Mouse (Mus musculus) embryonic facial prominence, embryonic 10.5 days (tissue): ENCODE measurements around the gene Rnd2. TPM values are rescaled to one million over a fixed set of nuclear protein-coding genes. Genes with fewer than 3 reads are reported as not detected.

Experiments
- DNase-seq: peaks from one replicate; pipeline ENCODE4 v3.0.0-alpha.2; 2017; ENCODE audit warnings: low spot score
- H3K27ac ChIP-seq: fragments of 300-500 bp; sonication (generic); replicated peaks from 2 replicates; pipeline ENCODE4 v1.5.1; 2016; ENCODE audit warnings: mild to moderate bottlenecking
- H3K27me3 ChIP-seq: fragments of 300-500 bp; sonication (generic); replicated peaks from 2 replicates; pipeline ENCODE4 v1.6.1; 2016; ENCODE audit warnings: low read depth, mild to moderate bottlenecking; ENCODE audit not compliant: poor library complexity, severe bottlenecking
- H3K36me3 ChIP-seq: fragments of 300-500 bp; sonication (generic); replicated peaks from 2 replicates; pipeline ENCODE4 v1.6.1; 2016; ENCODE audit warnings: mild to moderate bottlenecking, moderate library complexity
- H3K4me1 ChIP-seq: fragments of 300-500 bp; sonication (generic); 2 replicates; pipeline ENCODE4 v1.6.1; 2016
- H3K4me3 ChIP-seq: fragments of 300-500 bp; sonication (generic); 2 replicates; pipeline ENCODE4 v1.5.1; 2016; ENCODE audit warnings: mild to moderate bottlenecking, moderate library complexity
- H3K9me3 ChIP-seq: fragments of 300-500 bp; sonication (generic); 2 replicates; pipeline ENCODE4 v1.6.1; 2016; ENCODE audit warnings: mild to moderate bottlenecking
- WGBS: fragments of 180-500 bp; shearing (Covaris S2); methylation state at CpG from one replicate; pipeline ENCODE4 v1.1.7; 2016; 5-methylcytosine and 5-hydroxymethylcytosine counted together
- polyA plus RNA-seq: library from polyadenylated mRNA; unstranded; fragments of >200 nt; fragmentation: Nextera tagmentation; extraction: Ambion mirVana; gene quantifications from 2 replicates; pipeline ENCODE4 v1.2.1, GENCODE M21; 2016

Rnd2 gene
- polyA plus RNA-seq, result 16.5 and 31.6 TPM in 2 replicates

DNA sequence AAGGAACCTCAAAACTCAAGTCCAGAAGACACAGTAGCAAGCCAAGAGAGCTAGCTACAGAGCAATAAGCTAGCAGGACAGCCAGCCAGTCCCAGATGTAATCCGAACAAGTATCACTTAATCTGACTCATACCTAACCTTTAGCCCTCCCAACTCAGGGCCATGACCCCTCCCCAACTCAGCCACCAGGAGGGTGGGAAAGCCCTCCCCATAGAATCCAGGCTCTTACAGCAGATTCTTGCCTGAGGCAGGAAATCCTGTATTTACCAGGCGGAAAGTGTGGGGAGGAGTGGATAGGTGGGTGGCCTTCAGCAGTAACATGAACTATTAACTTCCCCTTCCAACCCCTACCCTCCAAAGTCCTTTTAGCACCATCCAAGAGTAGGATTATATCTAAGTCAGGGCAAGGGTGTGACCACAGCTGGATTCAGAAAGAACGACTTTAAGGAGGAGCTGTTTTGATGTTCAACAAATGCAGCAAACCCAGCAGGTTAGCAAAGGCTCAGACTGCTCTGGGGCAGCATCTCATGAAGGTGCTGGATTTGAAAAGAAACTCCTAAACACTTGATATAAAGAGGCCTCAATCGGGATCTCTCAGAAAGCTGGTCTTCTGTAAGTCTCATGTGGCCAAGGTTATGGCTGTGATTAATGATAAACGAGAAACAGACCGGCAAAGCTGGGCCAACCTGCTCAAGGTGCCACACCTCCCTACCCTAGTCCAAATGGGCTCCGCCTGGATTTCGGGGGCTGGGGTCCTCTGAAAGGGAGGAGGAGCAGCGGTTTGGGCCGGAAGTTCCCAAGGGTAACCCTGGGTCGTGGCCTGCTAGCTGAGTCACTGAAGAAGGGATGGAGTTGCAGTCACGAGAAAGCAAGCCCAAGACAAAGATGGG is at the start of gene Rnd2:
TSS of gene Rnd2 (plus strand) at position 789 of the 890 bp plus-strand sequence.
- Histone ChIP-seq H3K4me3 (peak within 1 kb of the TSS; percentile 83), H3K36me3 (peaks cover 25% of the 10 kb centered on the region), H3K9me3 (no peaks in the 10 kb centered on the region), H3K4me1 (peaks cover 82% of the 10 kb centered on the region), H3K27me3 (peaks cover 22% of the 10 kb centered on the region), H3K27ac (peak within 1 kb of the TSS; percentile 78)
- 6% methylated on average over 12 of the region's 12 CpGs for WGBS
- peak; percentile 45 for DNase-seq

DNA sequence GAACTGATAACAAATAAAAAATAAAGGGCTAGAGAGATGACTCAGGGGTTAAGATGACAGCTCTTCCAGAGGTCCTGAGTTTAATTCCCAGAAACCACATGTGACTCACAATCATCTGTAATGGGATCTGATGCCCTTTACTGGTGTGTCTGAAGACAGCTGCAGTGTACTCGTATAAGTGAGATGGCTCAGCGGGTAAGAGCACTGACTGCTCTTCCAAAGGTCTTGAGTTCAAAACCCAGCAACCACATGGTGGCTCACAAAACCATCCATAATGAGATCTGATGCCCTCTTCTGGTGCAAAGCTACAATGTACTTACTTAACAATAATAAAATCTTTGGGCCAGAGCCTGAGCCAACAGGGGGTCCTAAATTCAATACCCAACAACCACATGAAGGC is 49.5 kb upstream of the Rnd2 start:
- WGBS, result 89% methylated on average over 2 of the region's 2 CpGs
- Histone ChIP-seq H3K4me1 (peaks cover 11% of the 10 kb centered on the region), H3K9me3 (no peaks in the 10 kb centered on the region), H3K27me3 (no peaks in the 10 kb centered on the region), H3K4me3 (no peak overlapping the region), H3K27ac (no peak overlapping the region), H3K36me3 (peaks cover 42% of the 10 kb centered on the region)
- DNase-seq, result no peak

DNA sequence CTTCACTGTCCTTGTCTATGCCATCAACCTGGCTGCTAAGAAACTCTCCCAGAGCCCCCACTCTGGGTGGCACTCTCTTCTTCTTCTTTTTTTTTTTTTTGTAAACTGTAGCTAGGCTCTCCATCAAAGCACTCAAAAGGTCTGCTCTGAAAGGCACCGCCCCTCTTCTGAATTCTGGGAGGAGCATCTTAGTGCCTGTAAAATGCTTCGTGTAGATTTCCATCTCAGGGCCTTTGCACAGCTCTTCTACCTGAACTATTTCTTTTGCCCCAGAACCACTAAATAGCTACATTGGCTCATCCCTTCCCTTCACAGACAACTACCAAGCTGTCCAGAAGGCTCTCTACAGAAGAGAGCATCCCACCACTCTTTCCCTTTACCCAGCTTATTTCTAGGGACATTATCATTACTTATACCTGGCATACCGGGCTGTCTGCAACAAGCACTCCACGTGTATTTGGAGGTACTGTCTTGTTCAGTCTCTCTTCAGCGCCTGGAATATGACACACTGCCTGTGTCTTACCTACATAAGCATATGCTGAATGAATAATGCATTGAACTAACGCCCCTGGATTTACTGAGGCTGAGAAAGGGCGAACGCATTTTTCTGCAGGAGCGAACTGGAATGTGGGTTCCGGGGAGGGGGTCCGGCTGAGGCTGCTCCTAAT is 48.2 kb upstream of the Rnd2 start:
- Histone ChIP-seq H3K4me3 (peak overlapping the region; percentile 76), H3K9me3 (no peaks in the 10 kb centered on the region), H3K27me3 (no peaks in the 10 kb centered on the region), H3K36me3 (peaks cover 30% of the 10 kb centered on the region), H3K4me1 (peaks cover 11% of the 10 kb centered on the region), H3K27ac (peak overlapping the region; percentile 95)
- WGBS, result 2% methylated on average over 11 of the region's 11 CpGs
- DNase-seq, result no peak

DNA sequence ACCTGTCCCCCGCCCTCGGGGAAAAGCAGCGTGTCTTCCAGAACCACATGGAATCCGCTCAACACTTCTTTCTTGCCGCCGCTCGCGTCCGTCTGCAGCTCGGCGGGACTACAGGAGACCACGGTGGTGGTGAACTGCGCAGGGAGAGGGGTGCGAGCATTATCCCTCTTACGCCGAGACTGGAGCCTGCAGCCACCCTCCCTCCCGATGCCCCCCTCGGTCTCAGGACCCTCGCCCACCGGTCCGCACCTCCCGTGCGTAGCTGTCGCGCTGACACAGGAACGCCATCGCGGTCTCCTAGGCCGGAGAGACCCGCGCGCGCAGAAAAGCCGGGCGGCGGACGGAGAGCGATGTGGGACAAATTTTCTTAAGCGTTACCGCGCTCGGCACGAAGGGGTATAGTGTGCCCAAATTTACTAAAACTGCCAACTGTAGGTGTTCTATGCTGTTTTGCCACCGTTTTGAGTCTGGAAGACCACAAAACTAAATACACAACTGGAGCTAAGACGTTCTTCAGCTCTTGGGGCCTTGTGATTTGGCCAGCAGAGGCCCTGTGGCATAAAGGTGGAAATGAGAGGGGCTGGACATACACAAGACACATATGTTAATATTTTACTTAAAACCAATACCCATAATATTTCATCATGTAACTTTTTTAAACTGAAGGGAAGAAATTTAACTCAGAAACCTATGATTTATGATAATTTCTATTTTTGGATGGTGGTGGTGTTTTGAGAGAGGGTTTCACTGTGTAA is 47.5 kb upstream of the Rnd2 start, which contains the start of gene Aarsd1:
TSS of gene Aarsd1 (minus strand) at position 515 of the 755 bp plus-strand sequence.
- H3K27me3 ChIP-seq, result no peaks in the 10 kb centered on the region
- peak; percentile 91 for DNase-seq
- peaks cover 11% of the 10 kb centered on the region for H3K4me1 ChIP-seq
- no peaks in the 10 kb centered on the region for H3K9me3 ChIP-seq
- H3K27ac ChIP-seq, result peak within 1 kb of the TSS; percentile 95
- H3K36me3 ChIP-seq, result peaks cover 23% of the 10 kb centered on the region
- WGBS, result under 1% methylated on average over 45 of the region's 45 CpGs
- peak within 1 kb of the TSS; percentile 76 for H3K4me3 ChIP-seq

DNA sequence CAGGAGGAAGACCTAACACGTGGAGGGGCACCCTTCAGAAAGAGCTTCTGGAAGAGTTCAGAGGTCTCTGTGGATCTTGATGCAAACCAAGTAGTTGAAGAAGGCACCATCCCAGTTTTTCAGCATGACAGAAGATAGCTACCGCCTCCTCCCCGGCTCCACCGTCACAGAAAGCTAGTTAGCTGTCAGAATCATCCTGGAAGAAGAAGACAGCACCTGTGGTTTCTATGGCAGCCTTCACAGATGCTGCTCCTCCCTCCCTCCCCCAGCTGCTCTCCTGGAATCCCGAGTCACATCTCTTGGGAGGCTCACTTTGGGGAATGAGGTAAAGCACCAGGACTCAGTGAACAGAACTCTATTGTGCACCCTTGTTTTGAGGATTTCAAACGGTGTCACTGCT is 45.8 kb upstream of the Rnd2 start:
- peaks cover 16% of the 10 kb centered on the region for H3K4me1 ChIP-seq
- no peaks in the 10 kb centered on the region for H3K9me3 ChIP-seq
- DNase-seq, result no peak
- H3K27ac ChIP-seq, result no peak overlapping the region
- H3K36me3 ChIP-seq, result peaks cover 6% of the 10 kb centered on the region
- H3K4me3 ChIP-seq, result no peak overlapping the region
- no peaks in the 10 kb centered on the region for H3K27me3 ChIP-seq
- 56% methylated on average over 6 of the region's 6 CpGs for WGBS

DNA sequence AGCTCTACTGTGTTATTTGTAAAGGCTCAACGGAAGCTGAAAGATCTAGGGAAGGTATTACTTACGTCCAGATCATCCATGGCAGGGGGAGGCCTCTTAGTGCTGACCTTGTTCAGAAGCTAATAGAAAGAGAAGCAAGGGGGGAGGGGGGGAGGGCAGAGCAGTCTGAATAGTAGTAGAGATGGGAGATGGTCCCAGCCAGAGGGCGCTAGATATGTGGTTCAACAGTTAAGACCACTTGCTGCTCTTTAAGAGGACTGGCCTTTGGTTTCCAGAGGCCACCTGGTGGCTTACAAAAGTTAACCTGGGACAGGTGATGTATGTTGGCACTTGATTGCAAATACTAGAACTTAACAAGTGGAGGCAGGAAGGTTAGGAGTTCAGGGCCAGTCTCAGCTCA is 45.2 kb upstream of the Rnd2 start:
- Histone ChIP-seq H3K4me1 (peaks cover 21% of the 10 kb centered on the region), H3K27me3 (no peaks in the 10 kb centered on the region), H3K9me3 (no peaks in the 10 kb centered on the region), H3K27ac (no peak overlapping the region), H3K36me3 (peaks cover 3% of the 10 kb centered on the region; the same call in 1 of the 2 replicates), H3K4me3 (no peak overlapping the region)
- WGBS, result 26% methylated on average over 3 of the region's 3 CpGs
- no peak for DNase-seq

DNA sequence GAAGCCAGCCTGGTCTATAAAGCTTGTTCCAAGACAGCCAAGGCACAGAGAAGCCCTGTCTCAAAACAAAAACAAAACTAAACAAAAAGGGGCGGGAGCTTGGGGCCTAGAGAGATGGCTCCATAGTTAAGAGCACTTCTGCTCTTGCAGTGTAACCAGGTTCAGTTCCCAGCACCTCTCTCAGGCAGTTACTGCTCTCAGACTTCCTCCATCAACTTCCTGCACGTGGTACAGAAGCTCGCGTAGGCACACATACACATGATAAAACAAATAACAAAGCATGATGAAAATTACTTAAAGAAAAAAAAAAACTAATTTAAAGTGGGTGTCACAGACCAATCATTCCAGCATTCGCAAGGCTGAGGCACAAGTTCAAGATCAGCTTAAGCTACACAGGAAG is 44.7 kb upstream of the Rnd2 start:
- no peak for DNase-seq
- H3K27ac ChIP-seq, result no peak overlapping the region
- H3K9me3 ChIP-seq, result no peaks in the 10 kb centered on the region
- 88% methylated on average over 5 of the region's 5 CpGs for WGBS
- no peaks in the 10 kb centered on the region for H3K27me3 ChIP-seq
- H3K36me3 ChIP-seq, result no peaks in the 10 kb centered on the region
- no peak overlapping the region for H3K4me3 ChIP-seq
- peaks cover 22% of the 10 kb centered on the region for H3K4me1 ChIP-seq

DNA sequence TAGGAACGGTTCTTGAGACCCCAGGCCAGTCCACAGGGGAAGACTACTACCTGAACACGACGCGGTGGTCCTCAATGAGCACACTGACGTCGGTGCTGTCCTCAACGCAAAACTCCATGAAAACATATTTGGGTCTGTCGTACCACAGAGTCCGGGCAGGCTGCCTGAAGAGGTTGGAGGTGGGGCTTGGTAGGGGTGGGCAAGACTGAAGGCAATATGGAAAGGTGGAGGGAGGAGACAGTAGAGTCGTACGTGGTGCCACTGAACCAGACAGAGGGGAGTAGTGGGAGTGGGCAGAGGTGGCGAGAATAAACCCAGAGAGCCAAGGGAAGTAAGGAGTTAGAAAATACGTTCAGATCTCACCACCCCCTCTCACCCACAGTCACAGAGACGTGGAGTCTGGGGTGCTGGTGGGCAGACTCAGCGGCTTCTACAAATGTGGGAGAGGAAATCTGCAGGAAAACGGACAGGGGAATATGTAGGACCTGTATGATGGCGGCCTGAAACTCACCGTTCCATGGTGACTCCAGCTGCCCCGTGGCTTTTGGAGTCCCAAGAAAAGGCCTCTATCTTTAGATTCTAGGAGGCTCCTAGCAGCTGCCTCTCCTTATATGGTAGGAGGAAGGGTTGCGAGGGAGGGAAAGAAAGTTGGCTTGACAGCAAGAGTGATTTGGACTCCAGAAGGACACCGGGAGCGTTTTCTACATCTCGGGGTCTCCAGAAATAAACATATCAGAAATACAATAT is 40.5 kb upstream of the Rnd2 start, which contains the start of gene Gm27029:
TSS of gene Gm27029 (minus strand) at position 692 of the 747 bp plus-strand sequence.
- Histone ChIP-seq H3K4me1 (peaks cover 31% of the 10 kb centered on the region), H3K4me3 (peak within 1 kb of the TSS; percentile 100), H3K27ac (peak within 1 kb of the TSS; percentile 84), H3K27me3 (no peaks in the 10 kb centered on the region), H3K9me3 (no peaks in the 10 kb centered on the region), H3K36me3 (peaks cover 3% of the 10 kb centered on the region)
- no peak for DNase-seq
- WGBS, result 5% methylated on average over 23 of the region's 23 CpGs

DNA sequence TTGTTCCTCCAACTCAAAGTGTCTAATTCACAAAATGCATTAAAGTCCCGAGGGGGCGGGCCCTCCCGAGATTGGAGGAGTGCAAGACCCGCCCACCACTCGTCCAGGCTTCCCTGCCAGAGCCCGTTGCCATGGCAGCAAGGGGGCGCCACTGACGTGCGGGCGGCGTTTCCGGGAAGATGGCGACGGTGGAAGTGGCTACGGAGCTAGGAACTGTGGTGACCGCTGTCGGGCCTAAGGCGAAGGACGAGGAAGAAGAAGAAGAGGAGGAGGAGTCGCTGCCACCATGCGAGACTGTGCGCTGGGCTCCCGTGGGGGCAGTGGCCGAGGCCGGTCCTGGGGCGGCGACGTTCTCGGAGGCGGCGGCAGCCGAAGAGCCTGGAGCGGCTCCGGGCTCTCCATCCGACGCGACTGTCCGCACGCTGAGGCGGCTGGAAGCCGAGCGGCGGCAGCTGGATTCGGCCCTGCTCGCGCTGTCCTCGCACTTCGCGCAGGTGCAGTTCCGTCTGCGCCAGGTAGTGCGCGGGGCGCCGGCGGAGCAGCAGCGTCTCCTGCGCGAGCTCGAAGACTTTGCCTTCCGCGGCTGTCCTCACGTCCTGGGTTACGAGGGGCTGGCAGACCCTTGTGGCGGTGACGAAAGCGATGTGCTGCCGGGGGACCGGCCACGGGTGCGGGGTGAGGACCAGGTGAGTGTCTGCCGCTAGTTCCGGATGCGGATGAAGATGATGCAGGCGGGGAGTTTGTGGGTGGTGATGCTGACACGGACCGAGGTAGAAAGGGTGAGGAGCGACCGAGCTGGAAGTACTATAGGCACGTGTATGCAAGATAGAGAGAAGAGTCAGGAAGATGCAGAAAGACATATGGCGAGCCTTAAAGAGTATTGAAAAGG is 39.6 kb upstream of the Rnd2 start, which contains the start of the genes Rundc1 and Ptges3l:
TSS of gene Rundc1 (plus strand) at position 161 of the 889 bp plus-strand sequence.
TSS of gene Ptges3l (minus strand) at position 409 of the 889 bp plus-strand sequence.
- peak; percentile 99 for DNase-seq
- under 1% methylated on average over 81 of the region's 81 CpGs for WGBS
- Histone ChIP-seq H3K9me3 (no peaks in the 10 kb centered on the region), H3K4me1 (peaks cover 31% of the 10 kb centered on the region), H3K4me3 (peak within 1 kb of the TSS; percentile 100), H3K27ac (peak within 1 kb of the TSS; percentile 84), H3K27me3 (no peaks in the 10 kb centered on the region), H3K36me3 (peaks cover 11% of the 10 kb centered on the region)

DNA sequence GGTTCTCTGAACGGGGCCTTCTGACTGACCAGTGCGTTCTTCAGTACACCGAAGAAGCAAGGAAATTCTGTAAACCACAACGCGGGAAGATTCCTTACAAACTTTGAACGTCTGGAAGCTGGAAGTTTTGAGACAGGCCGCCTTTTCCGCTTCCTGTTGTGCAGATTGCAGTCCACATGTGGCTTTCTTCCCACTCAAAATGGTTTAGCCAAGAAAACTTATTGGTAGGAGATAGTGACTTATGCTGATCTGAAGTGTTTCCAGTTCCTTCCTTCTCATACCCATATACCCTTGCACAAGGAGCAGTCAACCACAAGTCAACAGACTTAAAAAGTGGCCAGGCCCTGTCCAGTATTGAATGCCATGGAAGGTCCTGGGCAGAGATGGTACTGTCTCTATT is 38.6 kb upstream of the Rnd2 start:
- 67% methylated on average over 8 of the region's 8 CpGs for WGBS
- H3K9me3 ChIP-seq, result no peaks in the 10 kb centered on the region
- H3K27me3 ChIP-seq, result no peaks in the 10 kb centered on the region
- no peak overlapping the region for H3K27ac ChIP-seq
- peaks cover 31% of the 10 kb centered on the region for H3K4me1 ChIP-seq
- peak overlapping the region; percentile 100 for H3K4me3 ChIP-seq
- no peak for DNase-seq
- H3K36me3 ChIP-seq, result peaks cover 21% of the 10 kb centered on the region

DNA sequence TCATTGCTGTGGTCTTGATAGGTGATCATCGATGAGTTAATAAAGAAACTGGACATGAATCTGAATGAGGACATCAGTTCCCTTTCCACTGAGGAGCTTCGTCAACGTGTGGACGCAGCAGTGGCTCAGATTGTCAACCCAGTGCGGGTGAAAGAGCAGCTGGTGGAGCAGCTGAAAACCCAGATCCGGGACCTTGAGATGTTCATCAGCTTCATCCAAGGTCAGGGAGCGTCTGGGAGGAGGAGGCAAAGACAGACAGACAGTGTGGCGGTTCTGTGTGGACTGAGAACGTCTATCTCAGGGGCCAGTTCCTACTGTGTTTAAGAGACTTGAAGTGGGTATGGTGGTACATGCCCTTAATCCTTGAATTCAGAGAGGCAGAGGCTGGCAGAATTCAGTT is 33.5 kb upstream of the Rnd2 start:
- WGBS, result 91% methylated on average over 9 of the region's 9 CpGs
- no peaks in the 10 kb centered on the region for H3K27me3 ChIP-seq
- H3K4me1 ChIP-seq, result peaks cover 8% of the 10 kb centered on the region
- H3K4me3 ChIP-seq, result no peak overlapping the region
- H3K36me3 ChIP-seq, result peaks cover 69% of the 10 kb centered on the region
- no peak for DNase-seq
- H3K9me3 ChIP-seq, result no peaks in the 10 kb centered on the region
- H3K27ac ChIP-seq, result no peak overlapping the region
